Mouse (Mus musculus): ENCODE results near the gene Neurl1a.

Neurl1a gene

DNA sequence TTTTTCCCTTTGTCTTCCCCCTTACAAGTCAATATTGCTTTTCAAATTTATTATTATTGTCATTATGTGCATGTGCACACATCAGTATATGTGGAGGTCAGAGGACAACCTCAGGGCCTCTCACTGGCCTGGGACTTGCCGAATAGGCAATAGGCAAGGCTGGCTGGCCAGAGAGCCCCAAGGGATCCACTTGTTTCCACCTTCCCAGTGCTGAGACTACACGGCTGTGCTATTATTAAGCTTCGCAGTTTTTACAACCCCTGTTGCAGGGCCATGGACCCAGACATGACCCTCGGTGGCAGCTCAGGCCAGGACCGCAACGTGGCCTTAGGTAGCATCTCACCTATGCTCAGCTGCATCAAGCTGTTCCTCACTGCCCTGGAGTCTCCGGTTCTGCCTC, 33.8 kb downstream of the Neurl1a start:
- DNase-seq (ENCODE audit: low read depth) = no peak

DNA sequence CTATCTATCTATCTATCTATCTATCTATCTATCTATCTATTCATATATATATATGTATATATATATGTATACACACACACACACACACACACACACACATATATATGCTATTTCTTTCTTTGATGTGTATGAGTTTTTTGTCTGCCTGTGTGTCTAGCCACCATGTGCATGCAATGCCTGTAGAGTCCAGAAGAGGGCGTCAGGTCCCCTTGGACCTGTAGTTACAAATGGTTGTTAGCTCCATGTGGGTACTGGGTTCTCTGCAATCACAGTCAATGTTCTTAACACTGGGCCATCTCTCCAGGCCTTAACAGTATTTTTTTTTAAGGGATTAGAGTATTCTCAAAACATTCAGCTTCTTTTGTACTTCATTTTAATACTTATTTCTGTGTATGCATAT, 34.9 kb downstream of the Neurl1a start:
- no peak for DNase-seq (ENCODE audit: low read depth)

DNA sequence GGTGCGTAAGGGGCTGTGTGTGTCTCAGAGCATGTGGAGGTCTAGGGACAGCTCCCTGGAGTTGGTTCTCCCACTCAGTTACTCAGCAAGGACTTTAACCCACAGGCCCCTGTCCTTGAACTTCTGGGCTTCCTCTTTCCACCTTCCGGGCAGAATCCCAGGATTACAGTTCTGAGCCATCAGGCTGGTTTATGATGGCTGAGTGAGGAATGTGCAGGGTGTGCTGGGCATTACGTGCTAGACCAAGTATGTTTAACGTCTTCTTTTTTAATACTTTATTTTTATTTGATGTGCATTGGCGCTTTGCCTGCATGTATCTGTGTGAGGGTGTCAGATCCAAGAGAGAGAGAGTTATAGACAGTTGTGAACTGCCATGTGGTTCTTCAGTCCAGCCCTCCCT, 38.1 kb downstream of the Neurl1a start:
- no peak for DNase-seq (ENCODE audit: low read depth)

DNA sequence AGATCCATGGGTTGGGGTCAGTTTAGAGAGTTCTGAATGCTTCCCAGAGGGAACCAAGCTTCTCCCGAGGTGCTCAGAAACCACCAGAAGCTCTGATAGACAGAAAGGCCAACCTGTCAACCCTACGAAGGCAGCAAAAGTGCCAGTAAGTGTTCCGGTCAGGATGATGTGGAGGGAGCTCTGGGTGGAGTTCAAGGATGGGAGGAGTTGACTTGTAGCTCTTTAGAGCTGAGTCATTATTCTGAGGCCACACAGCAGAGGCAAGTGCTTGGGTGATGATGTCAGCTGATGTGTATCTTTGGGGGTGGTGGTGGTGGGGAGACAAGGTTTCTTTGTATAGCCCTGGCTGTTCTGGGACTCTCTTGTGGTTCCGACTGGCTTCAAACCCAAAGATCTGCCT, 41.0 kb downstream of the Neurl1a start:
- no peak for DNase-seq (ENCODE audit: low read depth)

- DNase-seq (ENCODE audit: low read depth) = no peak
Measured at GRCm38 (mm10) chr19:47220232-47220631, 41.6 kb downstream of the Neurl1a start.

- DNase-seq (ENCODE audit: low read depth) = no peak
Measured at GRCm38 (mm10) chr19:47221006-47221405, 42.4 kb downstream of the Neurl1a start.

DNA sequence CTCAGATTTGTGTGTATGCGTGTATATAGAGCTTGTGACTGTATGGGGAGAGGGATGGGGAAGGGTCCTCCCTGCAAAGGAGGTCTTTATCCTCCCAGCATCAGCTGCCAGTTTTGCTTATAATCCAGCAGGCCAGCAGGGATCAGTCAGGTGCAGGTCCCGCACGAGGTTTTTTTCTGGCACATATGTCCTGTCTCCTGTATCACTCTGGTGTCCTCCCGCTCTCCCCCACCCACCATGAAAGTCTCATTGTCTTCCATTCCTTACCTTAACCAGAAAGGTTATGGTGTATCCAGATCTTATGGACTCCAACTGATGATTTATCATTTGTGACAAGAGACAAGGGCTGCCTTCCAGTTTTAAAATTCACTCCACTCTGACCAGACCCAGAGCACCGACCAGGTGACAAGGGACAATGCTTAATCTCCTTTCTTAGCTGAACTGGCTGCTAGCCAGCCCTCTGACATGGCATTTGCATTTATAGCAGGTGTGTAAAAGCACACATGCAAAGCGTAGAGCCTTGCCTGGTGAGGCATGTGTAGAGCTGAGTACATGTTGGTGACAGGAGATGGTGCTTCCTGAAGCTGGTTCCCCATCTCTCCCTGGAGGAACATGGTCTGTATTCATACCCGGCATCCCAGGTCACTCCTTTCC, 43.0 kb downstream of the Neurl1a start:
- DNase-seq (ENCODE audit: low read depth) = no peak

GRCm38 (mm10) chr19:47222154-47222840, 43.7 kb downstream of the Neurl1a start:
- no peak for DNase-seq (ENCODE audit: low read depth)

DNA sequence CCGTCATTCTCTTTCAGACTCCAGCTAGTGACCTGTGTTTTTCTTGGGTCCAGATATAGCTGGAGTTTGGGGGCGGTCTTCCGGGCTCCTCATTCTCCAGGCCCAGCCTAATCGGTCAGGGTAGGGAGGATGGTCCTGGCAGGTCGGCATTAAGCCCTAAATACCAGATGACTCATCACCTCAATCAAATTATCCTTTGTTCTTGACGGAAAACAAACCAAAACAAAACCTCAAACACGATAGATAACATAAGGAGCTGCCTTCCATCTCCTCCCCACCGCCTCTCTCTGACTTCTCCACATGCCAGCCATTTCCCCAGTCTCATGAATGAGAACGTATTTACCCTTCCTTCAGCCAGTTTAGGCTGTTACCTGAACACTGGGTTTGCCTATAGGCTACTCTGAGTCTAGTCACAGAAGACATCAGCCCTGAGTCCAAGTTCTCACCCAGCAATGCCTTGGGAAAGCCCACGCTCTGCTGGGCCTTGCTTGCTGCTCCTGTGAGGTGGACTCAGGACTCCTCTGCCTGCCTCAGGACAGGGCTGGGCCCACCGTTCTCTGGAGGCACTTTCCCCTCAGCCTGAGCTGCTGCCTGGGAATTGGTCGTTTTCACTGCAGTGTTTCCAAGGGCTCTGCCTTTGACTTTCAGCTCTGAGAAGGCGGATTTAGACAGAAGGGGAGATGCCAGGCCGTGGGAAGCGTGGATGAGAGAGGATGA, 44.4 kb downstream of the Neurl1a start:
- DNase-seq (ENCODE audit: low read depth) = no peak

GRCm38 (mm10) chr19:47224743-47225142, 46.1 kb downstream of the Neurl1a start:
- DNase-seq (ENCODE audit: low read depth) = no peak

DNA sequence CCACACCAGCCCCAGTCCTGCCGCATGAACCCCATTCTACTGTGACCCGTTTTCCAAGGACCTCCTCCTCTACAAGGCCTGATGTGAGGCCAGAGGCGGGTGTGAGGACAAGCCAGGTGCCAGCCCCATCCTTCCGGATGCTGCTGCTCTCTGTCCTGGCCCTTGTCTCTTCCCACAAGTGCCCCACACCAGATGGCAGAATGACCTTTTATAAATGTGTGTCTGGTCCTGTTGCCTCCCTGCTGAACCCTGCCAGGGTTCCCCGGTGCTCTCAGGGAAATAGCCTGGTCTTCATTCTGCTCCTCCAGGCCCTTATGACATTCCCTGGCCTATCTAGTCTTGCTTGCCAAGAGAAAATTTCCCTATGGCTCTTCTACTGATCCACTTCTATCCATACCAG, 47.2 kb downstream of the Neurl1a start:
- DNase-seq (ENCODE audit: low read depth) = no peak

DNA sequence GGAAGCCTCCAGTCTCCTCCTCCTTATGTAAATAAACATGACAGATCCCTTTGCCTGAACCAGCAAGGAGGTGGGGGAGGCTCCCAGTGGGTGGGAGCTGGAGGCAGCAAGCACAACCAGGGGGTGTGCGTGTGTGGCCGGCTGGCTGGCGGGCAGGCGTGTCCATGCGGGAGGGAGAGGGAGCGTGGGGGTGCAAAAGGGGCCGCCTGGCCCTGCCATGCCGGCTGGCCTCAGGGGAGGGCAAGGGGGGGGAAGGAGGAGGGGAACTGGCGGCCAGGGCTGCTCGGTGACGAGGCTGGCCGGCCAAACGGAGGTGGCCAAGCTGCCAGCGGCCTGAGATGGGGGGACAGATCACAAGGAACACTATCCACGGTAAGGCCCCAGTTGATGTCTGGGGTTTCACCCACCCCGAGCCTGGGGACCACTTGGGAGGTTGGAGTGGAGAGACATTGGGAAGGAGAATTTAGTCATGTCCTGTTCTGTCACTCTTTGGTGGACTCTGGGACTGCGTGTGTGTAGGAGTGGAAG, 50.2 kb downstream of the Neurl1a start:
- DNase-seq (ENCODE audit: low read depth) = no peak

GRCm38 (mm10) chr19:47229461-47229860, 50.8 kb downstream of the Neurl1a start:
- DNase-seq (ENCODE audit: low read depth) = no peak

GRCm38 (mm10) chr19:47230082-47230481, 51.5 kb downstream of the Neurl1a start:
- no peak for DNase-seq (ENCODE audit: low read depth)

- DNase-seq (ENCODE audit: low read depth) = no peak
Measured at GRCm38 (mm10) chr19:47230682-47231081, 52.1 kb downstream of the Neurl1a start.

DNA sequence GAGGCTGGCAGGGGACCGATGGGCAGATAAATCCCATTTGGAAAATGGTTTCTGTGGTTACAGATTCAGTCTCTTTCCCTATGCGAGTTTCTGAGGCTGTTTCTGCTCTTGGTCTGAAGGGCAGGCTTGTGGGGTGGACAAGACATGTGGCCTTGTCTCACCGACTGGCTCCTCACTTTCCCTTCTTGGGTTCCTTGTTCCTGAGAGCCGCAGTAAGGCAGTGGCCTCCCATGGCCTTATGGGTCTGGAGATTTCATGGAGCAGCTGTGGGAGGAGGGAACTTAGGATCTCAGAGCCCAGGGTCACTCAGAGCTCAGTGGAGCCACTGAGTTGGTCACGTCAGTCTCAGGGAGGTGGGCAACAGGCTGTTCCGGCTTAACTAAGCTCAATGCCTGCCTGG, 52.8 kb downstream of the Neurl1a start:
- DNase-seq (ENCODE audit: low read depth) = no peak

- DNase-seq (ENCODE audit: low read depth) = no peak
Measured at GRCm38 (mm10) chr19:47232077-47232865, 53.7 kb downstream of the Neurl1a start.

DNA sequence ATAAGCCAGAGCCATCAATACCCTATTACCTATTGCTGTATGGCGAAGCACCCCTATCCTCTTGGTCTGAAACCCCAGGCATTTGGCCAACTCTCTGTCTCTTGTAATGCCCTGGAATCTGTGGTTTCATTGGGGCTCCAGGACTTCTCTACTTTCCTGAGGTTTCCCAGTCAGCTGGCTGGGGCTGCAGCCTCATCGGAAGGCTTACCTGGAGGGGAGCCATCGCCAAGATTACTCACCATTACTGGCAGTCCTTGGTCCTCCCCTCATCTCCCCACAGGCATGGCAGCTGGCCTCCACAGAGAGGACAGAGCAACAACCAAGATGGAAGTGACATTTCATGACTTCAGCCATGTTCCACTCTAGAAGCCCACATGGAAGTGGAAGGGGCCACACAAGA, 54.5 kb downstream of the Neurl1a start:
- no peak for DNase-seq (ENCODE audit: low read depth)

DNA sequence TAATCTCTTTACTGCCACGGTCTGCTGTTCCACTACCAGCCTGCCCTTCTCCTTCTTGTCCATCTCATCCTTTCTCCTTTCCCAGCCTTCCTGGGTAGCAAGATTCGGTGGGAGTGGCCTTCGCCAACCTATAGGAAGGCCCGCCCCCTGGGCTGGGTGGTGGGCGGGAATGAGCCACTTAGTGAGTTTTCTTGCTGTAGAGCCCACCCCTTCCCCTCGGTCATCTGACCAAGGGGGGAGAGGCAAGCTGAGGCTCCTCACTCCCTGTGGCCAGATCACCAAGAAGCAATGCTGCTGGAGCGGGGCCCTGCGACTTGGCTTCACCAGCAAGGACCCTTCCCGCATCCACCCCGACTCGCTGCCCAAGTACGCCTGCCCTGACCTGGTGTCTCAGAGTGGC, 61.5 kb downstream of the Neurl1a start:
- DNase-seq (ENCODE audit: low read depth) = no peak

- DNase-seq (ENCODE audit: low read depth) = no peak
Measured at GRCm38 (mm10) chr19:47240957-47241356, 62.3 kb downstream of the Neurl1a start.

DNA sequence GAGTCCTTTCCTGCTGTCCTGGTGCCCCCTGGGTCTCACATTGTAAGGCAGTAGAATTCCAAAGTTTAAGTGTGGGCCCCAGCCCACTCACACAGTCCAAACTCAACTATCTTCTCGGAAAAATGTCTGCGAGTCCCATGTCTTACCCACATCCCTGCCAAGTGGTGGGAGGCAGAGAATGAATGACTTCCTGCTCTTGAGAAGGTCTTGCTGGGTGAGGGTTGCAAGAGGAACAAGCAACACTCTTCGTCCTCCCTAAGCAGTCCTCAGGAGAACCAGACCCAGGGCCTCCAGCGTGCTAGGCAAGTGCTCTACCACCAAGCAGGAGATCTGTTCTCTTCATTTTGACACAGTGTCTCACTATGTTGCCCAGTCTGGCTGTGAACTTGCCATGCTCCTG, 63.6 kb downstream of the Neurl1a start:
- no peak for DNase-seq (ENCODE audit: low read depth)

DNA sequence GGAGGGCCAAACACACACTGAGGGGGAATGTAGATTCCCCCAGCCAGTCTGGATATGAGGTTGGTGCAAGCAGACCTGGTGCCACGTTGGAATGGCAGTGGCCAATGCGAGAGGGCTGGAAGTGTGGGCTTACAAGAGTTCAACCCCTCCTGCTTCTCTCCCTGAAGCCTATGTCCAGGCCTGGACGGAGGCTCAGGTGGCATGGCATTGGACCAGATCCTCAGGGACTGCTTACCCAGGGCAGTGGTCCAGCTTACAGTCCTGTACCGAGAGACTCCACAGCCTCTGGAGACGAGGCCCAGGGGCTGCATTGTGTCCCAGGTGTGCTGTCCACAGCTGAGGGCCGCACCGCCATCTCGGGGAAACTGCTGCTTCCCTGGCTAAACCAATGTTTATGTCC, 66.9 kb downstream of the Neurl1a start:
- no peak for DNase-seq (ENCODE audit: low read depth)
